Mouse (Mus musculus) stomach, embryonic 14.5 days (tissue): Measurements from ENCODE around the gene Slc44a4. TPM values are rescaled to one million over a fixed set of nuclear protein-coding genes. Genes with fewer than 3 reads are reported as not detected.

Source experiments
- ATAC-seq: fragments of 200-750 bp; cut with Nextera tagmentation; 2 replicates; pipeline ENCODE4 v1.8.0; 2017; ENCODE audit warnings: low read depth, moderate TSS enrichment; ENCODE audit not compliant: insufficient number of reproducible peaks, insufficient read depth, low FRiP score
- H3K27ac ChIP-seq: fragments of 300-500 bp; sonication (generic); 2 replicates; pipeline ENCODE4 v1.5.1; 2014; ENCODE audit warnings: mild to moderate bottlenecking, low read length, moderate library complexity, mixed read lengths
- H3K27me3 ChIP-seq: fragments of 300-500 bp; sonication (generic); 2 replicates; pipeline ENCODE4 v1.6.1; 2014; ENCODE audit warnings: low read length, control low read depth, mixed read lengths; ENCODE audit not compliant: control insufficient read depth, insufficient read depth
- H3K36me3 ChIP-seq: fragments of 300-500 bp; sonication (generic); 2 replicates; pipeline ENCODE4 v1.6.1; 2014; ENCODE audit warnings: mild to moderate bottlenecking, control low read depth, low read length, moderate library complexity, mixed read lengths; ENCODE audit not compliant: control insufficient read depth, insufficient read depth
- H3K4me1 ChIP-seq: fragments of 300-500 bp; sonication (generic); 2 replicates; pipeline ENCODE4 v1.6.1; 2014; ENCODE audit warnings: low read length, control low read depth, mixed read lengths; ENCODE audit not compliant: control insufficient read depth, insufficient read depth
- H3K4me2 ChIP-seq: fragments of 300-500 bp; sonication (generic); replicated peaks from 2 replicates; pipeline ENCODE4 v1.6.1; 2014; ENCODE audit warnings: low read depth, low read length, control low read depth
- H3K4me3 ChIP-seq: fragments of 300-500 bp; sonication (generic); 2 replicates; pipeline ENCODE4 v1.5.1; 2014; ENCODE audit warnings: low read depth, low read length, control low read depth
- H3K9ac ChIP-seq: fragments of 300-500 bp; sonication (generic); replicated peaks from 2 replicates; pipeline ENCODE4 v1.6.1; 2014; ENCODE audit warnings: low read depth, mild to moderate bottlenecking, control low read depth, low read length, moderate library complexity, mixed read lengths
- H3K9me3 ChIP-seq: fragments of 300-500 bp; sonication (generic); 2 replicates; pipeline ENCODE4 v1.6.1; 2016; ENCODE audit warnings: low read depth, low read length, control low read depth; ENCODE audit not compliant: control insufficient read depth
- WGBS: fragments of 180-500 bp; shearing (Covaris S2); extraction: QIAGEN DNeasy Blood & Tissue Kit; methylation state at CpG from one replicate; pipeline ENCODE4 v1.1.7; 2014; 5-methylcytosine and 5-hydroxymethylcytosine counted together
- polyA plus RNA-seq: library from polyadenylated mRNA; unstranded; fragments of >200 nt; fragmentation: Nextera tagmentation; extraction: Ambion mirVana; gene quantifications from 2 replicates; pipeline ENCODE4 v1.2.1, GENCODE M21; 2014

Slc44a4 gene
- polyA plus RNA-seq, 1 experiment from 2014 or later, result 5.3 TPM

- 80% methylated on average over 9 of the region's 9 CpGs for WGBS
- peaks cover 5% of the 10 kb centered on the region; the same call in 1 of the 2 replicates for H3K4me1 ChIP-seq
- no peaks in the 10 kb centered on the region for H3K27me3 ChIP-seq
- H3K36me3 ChIP-seq, result peaks cover 60% of the 10 kb centered on the region
- no peak for ATAC-seq
- H3K4me3 ChIP-seq, result no peak overlapping the region
- H3K27ac ChIP-seq, result no peak overlapping the region; the same call in 1 of the 2 replicates
- no peak overlapping the region for H3K9ac ChIP-seq
- H3K9me3 ChIP-seq, result no peaks in the 10 kb centered on the region
- no peak overlapping the region for H3K4me2 ChIP-seq
These were observed 11.4 kb upstream of the Slc44a4 start for GRCm38 (mm10) chr17:34902895-34903294.

DNA sequence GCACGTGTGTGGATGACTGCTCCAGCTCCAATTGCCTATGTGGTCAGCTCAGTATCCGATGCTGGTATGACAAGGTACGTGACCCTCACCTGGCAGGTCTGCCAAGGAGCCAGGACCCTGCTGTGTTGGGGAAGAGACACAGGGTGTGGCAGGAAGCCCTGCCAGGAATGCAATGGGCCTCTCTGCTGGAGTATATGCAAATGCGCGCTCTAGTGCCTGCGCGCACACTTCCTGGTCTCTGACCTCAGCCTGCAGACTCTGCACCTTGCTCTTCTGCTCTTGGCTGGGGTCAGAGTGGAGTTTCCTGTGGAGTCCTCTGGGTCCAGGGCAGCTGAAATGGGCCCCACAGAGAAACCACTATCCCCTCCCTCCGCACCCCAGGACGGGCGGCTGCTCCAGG, 3.3 kb upstream of the Slc44a4 start:
- H3K9ac ChIP-seq, result no peak overlapping the region
- no peak overlapping the region for H3K4me3 ChIP-seq
- 79% methylated on average over 10 of the region's 10 CpGs for WGBS
- no peak overlapping the region for H3K27ac ChIP-seq
- H3K9me3 ChIP-seq, result no peaks in the 10 kb centered on the region
- no peaks in the 10 kb centered on the region for H3K27me3 ChIP-seq
- no peak overlapping the region for H3K4me2 ChIP-seq
- H3K36me3 ChIP-seq, result peaks cover 80% of the 10 kb centered on the region
- no peaks in the 10 kb centered on the region for H3K4me1 ChIP-seq
- no peak for ATAC-seq

GRCm38 (mm10) chr17:34911945-34912351, 2.3 kb upstream of the Slc44a4 start:
- ATAC-seq, result peak; percentile 66

DNA sequence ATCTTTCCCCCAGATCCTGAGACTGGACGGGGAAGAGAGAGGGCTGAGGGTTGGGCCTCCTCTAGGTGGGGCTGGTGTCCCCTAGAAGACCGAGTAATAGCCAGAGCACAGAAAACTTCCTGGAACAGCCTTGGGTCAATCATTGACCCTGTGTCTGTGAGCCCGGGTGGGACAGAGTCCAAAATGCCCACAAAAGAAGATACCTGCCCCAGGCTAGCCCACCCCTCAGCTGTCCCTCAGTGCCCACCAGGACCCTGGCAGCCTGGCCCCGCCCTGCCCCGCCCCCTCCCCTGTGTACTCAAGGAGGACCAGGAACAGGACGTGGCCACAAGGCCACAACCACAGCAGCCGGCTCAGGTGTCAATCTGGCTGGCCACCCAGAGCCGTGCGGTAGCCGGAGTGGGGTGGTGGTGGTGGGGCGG, 1.2 kb downstream of the Slc44a4 start:
- Histone ChIP-seq H3K4me1 (no peaks in the 10 kb centered on the region), H3K36me3 (peaks cover 37% of the 10 kb centered on the region), H3K9me3 (no peaks in the 10 kb centered on the region), H3K4me3 (no peak overlapping the region), H3K27ac (no peak overlapping the region), H3K4me2 (no peak overlapping the region), H3K9ac (no peak overlapping the region), H3K27me3 (no peaks in the 10 kb centered on the region)
- peak; percentile 53; the same call in 1 of the 2 replicates for ATAC-seq
- 22% methylated on average over 11 of the region's 11 CpGs for WGBS

More at GRCm38 (mm10) chr17:34911945-34912351, 2.3 kb upstream of the Slc44a4 start:
- Histone ChIP-seq H3K27ac (no peak overlapping the region), H3K9ac (no peak overlapping the region), H3K4me1 (no peaks in the 10 kb centered on the region), H3K4me2 (no peak overlapping the region), H3K9me3 (no peaks in the 10 kb centered on the region), H3K36me3 (peaks cover 70% of the 10 kb centered on the region), H3K27me3 (no peaks in the 10 kb centered on the region), H3K4me3 (no peak overlapping the region)
- 48% methylated on average over 5 of the region's 5 CpGs for WGBS

- Histone ChIP-seq H3K27ac (no peak overlapping the region), H3K9me3 (no peaks in the 10 kb centered on the region), H3K27me3 (no peaks in the 10 kb centered on the region), H3K4me2 (no peak overlapping the region), H3K36me3 (peaks cover 28% of the 10 kb centered on the region), H3K4me3 (no peak overlapping the region), H3K4me1 (no peaks in the 10 kb centered on the region), H3K9ac (no peak overlapping the region)
- ATAC-seq, result no peak
- 91% methylated on average over 5 of the region's 5 CpGs for WGBS
These were observed 2.0 kb downstream of the Slc44a4 start for GRCm38 (mm10) chr17:34916316-34916715.

DNA sequence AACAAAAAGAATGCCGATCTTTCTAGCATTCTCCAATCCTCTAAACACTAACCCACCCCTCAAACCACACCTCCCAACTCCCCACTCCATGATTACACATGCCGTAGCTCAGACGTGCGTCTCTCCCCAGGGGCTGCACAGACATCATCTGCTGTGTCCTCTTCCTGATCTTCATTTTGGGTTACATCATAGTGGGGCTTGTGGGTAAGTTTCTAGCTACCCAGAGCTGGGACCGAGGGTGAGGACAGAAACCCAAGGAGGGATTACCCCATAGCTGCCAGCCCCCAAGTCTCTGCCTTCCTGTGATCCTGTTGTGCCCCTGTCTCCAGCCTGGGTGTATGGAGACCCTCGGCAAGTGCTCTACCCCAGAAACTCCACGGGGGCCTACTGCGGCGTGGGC, 2.9 kb downstream of the Slc44a4 start:
- no peaks in the 10 kb centered on the region for H3K27me3 ChIP-seq
- no peak for ATAC-seq
- no peak overlapping the region for H3K27ac ChIP-seq

GRCm38 (mm10) chr17:34922939-34923338, 8.7 kb downstream of the Slc44a4 start:
- ATAC-seq, result 0 out of 2 replicates have a peak, but pooled peaks have one; percentile 33
- 50% methylated on average over 6 of the region's 6 CpGs for WGBS
- H3K4me1 ChIP-seq, result no peaks in the 10 kb centered on the region
- H3K4me2 ChIP-seq, result no peak overlapping the region
- H3K9me3 ChIP-seq, result no peaks in the 10 kb centered on the region
- no peak overlapping the region for H3K9ac ChIP-seq
- no peak overlapping the region for H3K4me3 ChIP-seq
- H3K27me3 ChIP-seq, result no peaks in the 10 kb centered on the region
- no peak overlapping the region for H3K27ac ChIP-seq
- no peaks in the 10 kb centered on the region for H3K36me3 ChIP-seq

More for the DNA sequence above, 2.9 kb downstream of the Slc44a4 start:
- Histone ChIP-seq H3K9me3 (no peaks in the 10 kb centered on the region), H3K36me3 (peaks cover 20% of the 10 kb centered on the region), H3K4me2 (no peak overlapping the region), H3K9ac (no peak overlapping the region), H3K4me1 (no peaks in the 10 kb centered on the region), H3K4me3 (no peak overlapping the region)
- 74% methylated on average over 9 of the region's 9 CpGs for WGBS

- no peak for ATAC-seq
- Histone ChIP-seq H3K4me2 (no peak overlapping the region), H3K4me1 (no peaks in the 10 kb centered on the region), H3K4me3 (no peak overlapping the region), H3K9ac (no peak overlapping the region), H3K27me3 (no peaks in the 10 kb centered on the region), H3K27ac (no peak overlapping the region), H3K9me3 (no peaks in the 10 kb centered on the region), H3K36me3 (no peaks in the 10 kb centered on the region)
- WGBS, result 63% methylated on average over 5 of the region's 5 CpGs
These were observed 10.0 kb downstream of the Slc44a4 start for GRCm38 (mm10) chr17:34924258-34924657.
